Mouse (Mus musculus) embryo, embryonic 11 days (tissue): ENCODE measurements around the gene Psmc3ip.

Source experiments
- DNase-seq: peaks from one replicate; pipeline ENCODE4 v3.0.0-alpha.2; 2015

Psmc3ip gene

GRCm38 (mm10) chr11:101078121-101078520, 17.1 kb downstream of the Psmc3ip start, which contains the start of gene Hsd17b1:
Gene Hsd17b1 (plus strand): TSS chr11:101078411.
- no peak for DNase-seq

- DNase-seq: no peak
Observed at GRCm38 (mm10) chr11:101071810-101072428, 23.3 kb downstream of the Psmc3ip start.

GRCm38 (mm10) chr11:101070987-101071386, 24.2 kb downstream of the Psmc3ip start:
- DNase-seq: no peak

GRCm38 (mm10) chr11:101070189-101070527, 25.1 kb downstream of the Psmc3ip start:
- DNase-seq: no peak

GRCm38 (mm10) chr11:101069391-101070188, 25.6 kb downstream of the Psmc3ip start, which contains the start of gene Naglu:
Gene Naglu (plus strand): TSS chr11:101070012.
- peak; percentile 96 for DNase-seq

- peak; percentile 88 for DNase-seq
Observed at GRCm38 (mm10) chr11:101066549-101067412, 28.5 kb downstream of the Psmc3ip start.

- DNase-seq: no peak
Observed at GRCm38 (mm10) chr11:101065002-101065401, 30.2 kb downstream of the Psmc3ip start.

- no peak for DNase-seq
Observed at GRCm38 (mm10) chr11:101064462-101064861, 30.8 kb downstream of the Psmc3ip start.

GRCm38 (mm10) chr11:101063676-101064327, 31.4 kb downstream of the Psmc3ip start:
- DNase-seq: peak; percentile 37

GRCm38 (mm10) chr11:101062971-101063675, 32.1 kb downstream of the Psmc3ip start:
- DNase-seq: no peak

- no peak for DNase-seq
Observed at GRCm38 (mm10) chr11:101062165-101062884, 32.9 kb downstream of the Psmc3ip start.

- no peak for DNase-seq
Observed at GRCm38 (mm10) chr11:101061049-101061448, 34.2 kb downstream of the Psmc3ip start.

- no peak for DNase-seq
Observed at GRCm38 (mm10) chr11:101060126-101060525, 35.1 kb downstream of the Psmc3ip start.

GRCm38 (mm10) chr11:101059473-101059872, 35.8 kb downstream of the Psmc3ip start:
- no peak for DNase-seq

GRCm38 (mm10) chr11:101058726-101059125, 36.5 kb downstream of the Psmc3ip start:
- no peak for DNase-seq

GRCm38 (mm10) chr11:101057860-101058259, 37.4 kb downstream of the Psmc3ip start:
- DNase-seq: peak; percentile 87

- DNase-seq: no peak
Observed at GRCm38 (mm10) chr11:101056885-101057284, 38.4 kb downstream of the Psmc3ip start.

GRCm38 (mm10) chr11:101055418-101055817, 39.8 kb downstream of the Psmc3ip start:
- no peak for DNase-seq

- no peak for DNase-seq
Observed at GRCm38 (mm10) chr11:101053974-101054373, 41.3 kb downstream of the Psmc3ip start.

GRCm38 (mm10) chr11:101052751-101053473, 42.3 kb downstream of the Psmc3ip start:
- DNase-seq: no peak

GRCm38 (mm10) chr11:101051617-101052016, 43.6 kb downstream of the Psmc3ip start:
- no peak for DNase-seq
